Mouse (Mus musculus) midbrain, embryonic 14.5 days (tissue): ENCODE measurements around the gene Zcchc24. TPM values are rescaled to one million over a fixed set of nuclear protein-coding genes. Genes with fewer than 3 reads are reported as not detected.

ENCODE experiments used
- ATAC-seq: fragments of 200-750 bp; cut with Nextera tagmentation; 2 replicates; pipeline ENCODE4 v1.8.0; 2017; ENCODE audit warnings: moderate number of reproducible peaks, moderate library complexity; ENCODE audit not compliant: low FRiP score, low TSS enrichment
- DNase-seq: peaks from one replicate; pipeline ENCODE4 v3.0.0-alpha.2; 2015
- H3K27ac ChIP-seq: fragments of 300-500 bp; sonication (generic); replicated peaks from 2 replicates; pipeline ENCODE4 v1.5.1; 2014; ENCODE audit warnings: mild to moderate bottlenecking, low read depth, low read length, moderate library complexity
- H3K27me3 ChIP-seq: fragments of 300-500 bp; sonication (generic); 2 replicates; pipeline ENCODE4 v1.6.1; 2014; ENCODE audit warnings: low read length, control low read depth, mixed read lengths; ENCODE audit not compliant: control insufficient read depth, insufficient read depth
- H3K36me3 ChIP-seq: fragments of 300-500 bp; sonication (generic); 2 replicates; pipeline ENCODE4 v1.6.1; 2014; ENCODE audit warnings: low read length, control low read depth; ENCODE audit not compliant: control insufficient read depth, insufficient read depth
- H3K4me1 ChIP-seq: fragments of 300-500 bp; sonication (generic); 2 replicates; pipeline ENCODE4 v1.6.1; 2014; ENCODE audit warnings: mild to moderate bottlenecking, antibody characterized with exemption, low read length, control low read depth; ENCODE audit not compliant: control insufficient read depth, insufficient read depth
- H3K4me2 ChIP-seq: fragments of 300-500 bp; sonication (generic); 2 replicates; pipeline ENCODE4 v1.6.1; 2014; ENCODE audit warnings: mild to moderate bottlenecking, low read length, moderate library complexity
- H3K4me3 ChIP-seq: fragments of 300-500 bp; sonication (generic); replicated peaks from 2 replicates; pipeline ENCODE4 v1.5.1; 2014; ENCODE audit warnings: low read depth, low read length
- H3K9ac ChIP-seq: fragments of 300-500 bp; sonication (generic); replicated peaks from 2 replicates; pipeline ENCODE4 v1.6.1; 2014; ENCODE audit warnings: mild to moderate bottlenecking, low read length, moderate library complexity
- H3K9me3 ChIP-seq: fragments of 300-500 bp; sonication (generic); 2 replicates; pipeline ENCODE4 v1.6.1; 2016; ENCODE audit warnings: low read length, control low read depth, mixed read lengths; ENCODE audit not compliant: control insufficient read depth
- whole genome bisulfite sequencing: fragments of 180-500 bp; shearing (Covaris S2); extraction: QIAGEN DNeasy Blood & Tissue Kit; methylation state at CpG from one replicate; pipeline ENCODE4 v1.1.7; 2014; 5-methylcytosine and 5-hydroxymethylcytosine counted together
- polyA plus RNA-seq: library from polyadenylated mRNA; unstranded; fragments of >200 nt; fragmentation: Nextera tagmentation; extraction: Ambion mirVana; gene quantifications from 2 replicates; pipeline ENCODE4 v1.2.1, GENCODE M21; 2014

The Zcchc24 gene
- polyA plus RNA-seq, 1 experiment from 2014 or later: 13.6 TPM

GRCm38 (mm10) chr14:25708917-25709316, 59.9 kb downstream of the Zcchc24 start:
- H3K9ac ChIP-seq: no peak overlapping the region

DNA sequence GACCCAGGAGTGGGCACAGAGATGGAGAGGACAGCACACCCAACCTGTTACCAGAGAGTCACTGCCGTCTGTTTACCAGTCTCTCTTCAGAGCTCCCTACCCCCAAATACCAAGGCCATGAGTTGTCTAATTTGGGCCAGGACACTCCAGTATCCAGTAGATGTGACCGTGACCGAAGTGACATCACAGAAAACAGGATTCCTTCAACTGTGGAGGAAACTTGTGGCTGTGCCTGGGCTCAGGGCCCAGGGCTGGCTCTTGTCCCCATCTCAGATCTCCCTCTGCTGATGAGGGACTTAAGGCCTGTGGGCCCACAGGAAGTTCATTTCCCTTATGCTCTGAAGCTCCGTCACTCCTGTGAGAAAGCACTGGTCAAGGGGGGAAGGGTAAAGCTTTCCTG, 60.4 kb downstream of the Zcchc24 start:
- ATAC-seq (no peak), DNase-seq (peak; percentile 7)
- Histone ChIP-seq H3K4me2 (no peak overlapping the region), H3K27me3 (no peaks in the 10 kb centered on the region), H3K4me3 (no peak overlapping the region), H3K27ac (no peak overlapping the region), H3K9ac (no peak overlapping the region), H3K4me1 (0 out of 2 replicates have a peak, but pooled peaks cover 3% of the 10 kb centered on the region), H3K9me3 (no peaks in the 10 kb centered on the region), H3K36me3 (no peaks in the 10 kb centered on the region)
- WGBS: 76% methylated on average over 4 of the region's 4 CpGs

More at GRCm38 (mm10) chr14:25708917-25709316, 59.9 kb downstream of the Zcchc24 start:
- Histone ChIP-seq H3K4me2 (no peak overlapping the region), H3K36me3 (no peaks in the 10 kb centered on the region), H3K4me3 (no peak overlapping the region), H3K4me1 (0 out of 2 replicates have a peak, but pooled peaks cover 3% of the 10 kb centered on the region), H3K27ac (no peak overlapping the region), H3K27me3 (no peaks in the 10 kb centered on the region), H3K9me3 (no peaks in the 10 kb centered on the region)
- no peak for ATAC-seq
- DNase-seq: peak; percentile 11
- WGBS: 92% methylated on average over 2 of the region's 2 CpGs

- no peak overlapping the region for H3K9ac ChIP-seq
- 0 out of 2 replicates have a peak, but pooled peaks cover 3% of the 10 kb centered on the region for H3K4me1 ChIP-seq
- no peak overlapping the region for H3K27ac ChIP-seq
- no peak overlapping the region for H3K4me2 ChIP-seq
- WGBS: 64% methylated on average over 5 of the region's 5 CpGs
- no peaks in the 10 kb centered on the region for H3K36me3 ChIP-seq
- no peaks in the 10 kb centered on the region for H3K9me3 ChIP-seq
- H3K27me3 ChIP-seq: no peaks in the 10 kb centered on the region
- DNase-seq (peak; percentile 80), ATAC-seq (no peak)
- H3K4me3 ChIP-seq: no peak overlapping the region
Measured at GRCm38 (mm10) chr14:25707691-25708181, 61.1 kb downstream of the Zcchc24 start.

DNA sequence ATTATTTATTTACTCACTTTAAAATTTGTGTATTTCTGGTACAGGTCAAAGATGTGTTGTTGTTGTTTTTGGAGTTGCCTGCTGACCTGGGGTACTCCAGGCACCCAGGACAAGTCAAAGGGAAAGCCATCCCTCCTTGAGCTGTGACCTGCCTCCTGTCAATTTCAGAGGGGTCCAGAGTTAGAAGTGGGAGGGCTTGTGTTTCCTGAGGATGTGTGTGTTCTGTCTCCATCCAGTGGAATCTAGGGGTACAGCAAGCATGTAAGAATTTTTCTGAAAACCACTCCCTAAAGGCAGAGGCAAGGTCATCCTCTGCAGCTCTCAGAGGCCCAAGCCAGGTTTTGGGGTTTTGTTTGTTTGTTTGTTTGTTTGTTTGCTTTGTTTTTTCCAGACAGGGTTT, 66.9 kb downstream of the Zcchc24 start:
- H3K27me3 ChIP-seq: no peaks in the 10 kb centered on the region
- ATAC-seq (no peak), DNase-seq (peak; percentile 81)
- H3K4me1 ChIP-seq: no peaks in the 10 kb centered on the region
- no peaks in the 10 kb centered on the region for H3K9me3 ChIP-seq
- peaks cover 36% of the 10 kb centered on the region for H3K36me3 ChIP-seq
- no peak overlapping the region for H3K4me3 ChIP-seq
- H3K4me2 ChIP-seq: no peak overlapping the region
- H3K27ac ChIP-seq: no peak overlapping the region
- no peak overlapping the region for H3K9ac ChIP-seq

GRCm38 (mm10) chr14:25696356-25696755, 72.5 kb downstream of the Zcchc24 start:
- Histone ChIP-seq H3K9me3 (no peaks in the 10 kb centered on the region), H3K4me2 (no peak overlapping the region), H3K27ac (no peak overlapping the region), H3K27me3 (no peaks in the 10 kb centered on the region), H3K36me3 (peaks cover 48% of the 10 kb centered on the region), H3K4me3 (no peak overlapping the region), H3K9ac (no peak overlapping the region), H3K4me1 (peaks cover 14% of the 10 kb centered on the region)
- no peak for DNase-seq
- no peak for ATAC-seq
- 78% methylated on average over 2 of the region's 2 CpGs for WGBS

DNA sequence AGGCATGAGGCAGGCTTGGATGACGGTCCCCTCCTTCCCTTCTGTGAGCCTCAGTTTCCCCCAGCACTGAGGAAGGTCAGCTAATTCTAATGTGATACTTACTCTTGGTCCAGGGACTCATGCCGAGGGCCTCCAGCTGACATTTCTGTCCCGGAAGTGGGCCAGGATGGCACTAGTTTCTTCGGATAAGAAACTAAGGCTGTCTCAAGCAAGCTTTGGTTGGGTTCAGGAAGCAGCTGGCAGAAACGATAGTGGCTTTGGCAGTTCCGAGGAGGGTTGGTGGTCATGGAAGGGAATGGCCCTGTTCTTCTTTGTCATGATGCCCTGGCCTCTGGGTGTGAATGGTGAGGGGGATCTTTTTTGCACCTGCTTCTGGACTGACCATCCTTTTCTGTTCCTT, 73.8 kb downstream of the Zcchc24 start:
- 78% methylated on average over 6 of the region's 6 CpGs for WGBS
- H3K36me3 ChIP-seq: peaks cover 41% of the 10 kb centered on the region
- peaks cover 14% of the 10 kb centered on the region for H3K4me1 ChIP-seq
- no peak overlapping the region for H3K27ac ChIP-seq
- peak overlapping the region; percentile 95 for H3K4me2 ChIP-seq
- H3K9me3 ChIP-seq: no peaks in the 10 kb centered on the region
- H3K9ac ChIP-seq: peak overlapping the region; percentile 80
- H3K4me3 ChIP-seq: peak overlapping the region; percentile 82
- ATAC-seq (no peak), DNase-seq (no peak)
- H3K27me3 ChIP-seq: no peaks in the 10 kb centered on the region

- Histone ChIP-seq H3K4me2 (peak overlapping the region; percentile 95), H3K4me3 (peak overlapping the region; percentile 82), H3K27me3 (no peaks in the 10 kb centered on the region), H3K4me1 (peaks cover 14% of the 10 kb centered on the region), H3K36me3 (peaks cover 36% of the 10 kb centered on the region), H3K9me3 (no peaks in the 10 kb centered on the region), H3K27ac (no peak overlapping the region), H3K9ac (peak overlapping the region; percentile 80)
- peak; percentile 35; the same call in 1 of the 2 replicates for ATAC-seq
- DNase-seq: no peak
- 1% methylated on average over 10 of the region's 10 CpGs for WGBS
Measured at GRCm38 (mm10) chr14:25694569-25694897, 74.3 kb downstream of the Zcchc24 start.

DNA sequence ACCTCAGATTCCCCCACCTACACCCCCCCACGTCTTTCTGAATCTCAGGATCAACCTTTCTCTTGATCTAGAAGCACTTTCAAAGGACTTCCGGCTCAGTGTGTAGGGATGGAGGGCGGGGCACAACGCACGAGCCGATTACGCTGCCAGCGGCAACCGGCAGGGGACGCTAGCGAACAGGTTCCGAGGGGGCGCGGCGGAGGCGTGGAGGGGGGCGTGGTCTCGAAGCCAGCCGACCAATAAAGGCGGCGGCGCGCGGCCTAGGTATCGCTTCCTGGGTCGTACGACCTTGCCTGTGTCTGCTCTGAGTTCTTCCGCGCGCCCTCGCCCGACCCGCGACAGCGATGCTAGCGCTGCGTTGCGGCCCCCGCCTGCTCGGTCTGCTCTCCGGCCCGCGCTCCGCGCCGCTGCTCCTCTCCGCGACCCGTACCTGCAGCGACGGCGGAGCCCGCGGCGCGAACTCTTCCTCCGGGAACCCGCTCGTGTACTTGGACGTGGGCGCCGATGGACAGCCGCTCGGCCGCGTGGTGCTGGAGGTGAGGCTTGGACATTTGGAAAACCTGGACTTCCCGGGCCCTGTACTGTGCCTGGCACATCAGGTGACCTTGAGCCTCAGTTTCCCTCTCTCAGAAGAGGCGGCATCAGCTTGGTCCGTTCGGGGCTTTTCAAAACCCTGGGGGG, 74.8 kb downstream of the Zcchc24 start, which contains the start of gene Ppif:
Ppif (plus strand) TSS at position 267 of the 681 bp plus-strand sequence.
- WGBS: under 1% methylated on average over 70 of the region's 70 CpGs
- ATAC-seq (peak; percentile 91), DNase-seq (peak; percentile 98)
- Histone ChIP-seq H3K9me3 (no peaks in the 10 kb centered on the region), H3K4me2 (peak within 1 kb of the TSS; percentile 95), H3K4me1 (peaks cover 14% of the 10 kb centered on the region), H3K36me3 (peaks cover 31% of the 10 kb centered on the region), H3K27ac (peak within 1 kb of the TSS; percentile 67; the same call in 1 of the 2 replicates), H3K4me3 (peak within 1 kb of the TSS; percentile 82), H3K9ac (peak within 1 kb of the TSS; percentile 80), H3K27me3 (no peaks in the 10 kb centered on the region)
